Mouse (Mus musculus): Measurements from ENCODE around the gene Rbfox1.
A peak's percentile ranks its signal among the peaks of the same experiment; 100 is the strongest.

Rbfox1 gene

GRCm38 (mm10) chr16:6381572-6381971, 496.4 kb downstream of the Rbfox1 start:
- DNase-seq = no peak

DNA sequence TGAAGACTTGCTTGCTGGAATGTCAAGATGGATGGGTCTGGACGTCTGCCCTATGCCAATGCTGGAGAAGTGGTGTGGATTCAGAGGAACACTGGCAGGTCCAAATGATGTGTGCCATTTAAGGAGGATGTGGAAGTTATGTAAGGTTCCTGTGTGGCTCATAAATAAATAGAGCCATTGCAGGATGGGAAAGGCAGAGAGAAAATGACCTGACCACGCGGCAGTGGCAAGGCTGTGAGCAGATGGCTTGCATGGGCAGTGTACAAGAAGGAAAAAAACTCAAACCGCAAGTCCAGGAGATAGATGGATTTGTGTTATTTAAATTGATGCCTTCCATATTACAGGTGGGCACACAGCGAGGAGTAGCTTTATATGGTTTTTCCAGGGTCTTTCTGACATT, 497.6 kb downstream of the Rbfox1 start:
- peak; percentile 42 to 54 for DNase-seq

GRCm38 (mm10) chr16:6390278-6390930, 505.2 kb downstream of the Rbfox1 start:
- DNase-seq = peak; percentile 45 to 46

- no peak for DNase-seq
Observed at GRCm38 (mm10) chr16:6396676-6397409, 511.7 kb downstream of the Rbfox1 start.

- no peak for DNase-seq
Observed at GRCm38 (mm10) chr16:6397635-6398034, 512.5 kb downstream of the Rbfox1 start.

DNA sequence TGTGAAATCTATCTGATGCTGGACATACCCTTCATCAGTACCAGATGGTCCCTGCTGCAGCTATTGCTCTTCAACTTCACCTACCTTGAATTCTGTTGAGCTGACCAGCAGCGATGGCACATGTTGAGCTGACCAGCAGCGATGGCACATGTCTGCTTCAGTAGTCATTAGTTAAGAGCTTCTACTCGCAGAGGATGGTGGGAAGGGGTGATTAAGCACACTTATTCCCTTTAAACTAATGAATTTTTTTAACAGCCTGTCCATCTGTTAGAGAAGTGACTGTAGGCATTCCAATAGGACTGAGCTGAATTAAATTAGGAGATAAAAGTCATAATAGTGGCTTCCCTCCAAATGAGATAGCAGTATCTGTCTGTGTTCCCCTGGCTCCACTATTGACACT, 517.7 kb downstream of the Rbfox1 start:
- DNase-seq = no peak

DNA sequence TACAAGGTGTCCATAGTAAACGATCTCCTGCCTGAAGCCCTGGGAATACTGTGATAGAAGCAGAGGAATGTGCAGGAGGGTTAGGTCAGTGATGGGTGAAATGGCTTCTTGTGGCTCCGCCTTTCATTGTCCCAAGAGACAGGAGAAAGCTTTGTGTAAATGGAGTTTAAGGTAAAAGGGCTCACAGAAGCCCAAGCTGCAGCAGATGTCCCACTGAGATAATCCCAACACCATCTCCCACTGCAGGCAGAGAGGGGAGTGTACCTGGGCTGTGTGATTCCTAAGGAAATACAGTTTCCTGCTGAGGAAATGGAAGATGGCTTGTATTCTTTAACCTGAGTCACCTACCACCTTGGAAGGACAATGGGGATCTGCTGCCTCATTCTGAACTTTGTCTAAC, 529.7 kb downstream of the Rbfox1 start:
- DNase-seq = no peak

- no peak for DNase-seq
Observed at GRCm38 (mm10) chr16:6421623-6422145, 536.5 kb downstream of the Rbfox1 start.

DNA sequence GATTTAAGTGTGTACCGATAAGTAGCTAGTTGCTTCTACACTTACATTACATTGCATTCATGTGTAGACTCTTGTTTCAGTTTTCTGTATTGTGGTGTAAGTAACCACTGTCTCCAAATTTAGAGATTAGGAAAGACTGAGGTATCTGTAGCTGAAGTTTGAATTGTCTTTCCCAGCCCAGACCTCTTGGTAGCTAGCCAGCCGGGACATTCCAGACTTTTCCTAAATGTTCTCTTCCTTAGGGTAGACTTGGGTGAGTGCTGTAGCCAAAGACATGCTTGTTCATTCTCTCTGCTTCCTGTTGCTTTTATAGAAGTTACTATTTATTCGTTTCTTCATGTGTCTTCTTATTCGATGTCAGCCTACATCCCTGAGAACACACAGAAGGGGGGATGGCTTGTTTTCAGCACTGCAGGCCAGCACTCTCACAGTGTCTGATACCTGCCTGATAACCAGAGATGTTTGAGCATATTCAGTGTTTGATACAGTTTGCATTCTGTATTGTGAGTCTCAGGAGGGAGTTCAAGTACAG, 538.8 kb downstream of the Rbfox1 start:
- DNase-seq = peak; percentile 48 to 61

GRCm38 (mm10) chr16:6424738-6425137, 539.6 kb downstream of the Rbfox1 start:
- peak; percentile 83 to 89 for DNase-seq

DNA sequence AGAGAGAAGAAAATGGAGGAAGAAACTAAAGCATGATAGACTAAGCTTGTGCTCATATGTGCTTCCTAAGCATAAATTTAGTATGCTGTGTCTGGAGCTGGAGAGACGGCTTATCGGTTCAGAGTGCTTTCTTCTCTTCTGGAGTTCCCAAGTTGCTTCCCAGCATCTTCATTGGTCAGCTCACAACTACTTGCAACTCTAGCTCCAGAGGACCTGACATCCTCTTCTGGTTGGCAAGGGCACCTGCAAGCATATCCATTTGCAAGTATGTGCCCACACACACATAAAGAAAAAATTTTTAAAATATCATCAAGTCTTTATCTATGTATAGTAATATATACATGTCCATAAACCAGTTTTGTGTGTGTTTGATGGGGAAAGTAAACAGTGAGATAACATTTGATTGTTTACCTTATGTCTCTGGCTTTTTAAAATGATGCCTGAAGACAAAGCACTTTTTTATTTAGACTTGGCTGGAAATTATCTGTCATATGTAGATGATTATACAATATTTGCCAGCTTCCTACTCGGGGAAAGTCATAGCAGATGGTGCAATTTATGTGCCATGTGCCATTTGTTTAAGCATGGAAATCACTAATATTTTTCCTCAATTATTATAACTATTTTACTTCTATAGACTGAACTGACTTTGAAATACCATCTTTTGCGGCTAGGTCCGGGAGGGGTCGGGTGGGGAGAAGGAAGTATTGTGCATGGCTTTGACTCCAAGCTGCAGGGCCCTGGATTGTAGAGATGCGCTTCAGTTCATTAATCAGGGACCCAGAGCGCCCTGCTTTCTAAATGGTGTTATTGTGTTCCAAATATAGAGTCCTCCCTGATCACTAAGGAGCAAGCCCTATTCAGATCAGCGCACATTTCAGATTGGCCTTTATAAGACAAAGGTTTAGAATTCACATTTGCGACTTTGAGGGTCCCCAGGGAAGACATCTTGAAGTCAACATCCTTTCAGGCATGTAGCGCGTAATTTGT, 542.4 kb downstream of the Rbfox1 start:
- peak; percentile 67 to 68 for DNase-seq

DNA sequence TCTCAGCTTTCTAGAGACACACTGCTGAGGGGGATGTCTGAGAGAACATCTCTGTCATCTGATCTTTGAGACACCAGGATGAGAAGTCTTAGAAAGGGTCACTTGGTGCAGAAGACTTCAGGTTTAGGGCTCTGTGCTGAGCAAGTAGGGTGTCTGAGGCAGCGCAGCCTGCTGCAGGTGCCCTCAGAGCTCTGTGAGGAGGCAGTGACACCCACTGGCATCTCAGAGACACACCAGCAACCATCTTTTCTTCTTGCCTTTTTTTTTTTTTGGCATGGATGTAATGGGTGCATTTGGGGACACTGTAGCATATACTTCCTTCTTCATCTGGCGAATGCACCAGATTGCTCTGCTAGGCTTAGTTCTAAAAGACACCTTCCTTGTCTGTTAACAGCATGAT, 545.8 kb downstream of the Rbfox1 start:
- DNase-seq = peak; percentile 64 to 69

DNA sequence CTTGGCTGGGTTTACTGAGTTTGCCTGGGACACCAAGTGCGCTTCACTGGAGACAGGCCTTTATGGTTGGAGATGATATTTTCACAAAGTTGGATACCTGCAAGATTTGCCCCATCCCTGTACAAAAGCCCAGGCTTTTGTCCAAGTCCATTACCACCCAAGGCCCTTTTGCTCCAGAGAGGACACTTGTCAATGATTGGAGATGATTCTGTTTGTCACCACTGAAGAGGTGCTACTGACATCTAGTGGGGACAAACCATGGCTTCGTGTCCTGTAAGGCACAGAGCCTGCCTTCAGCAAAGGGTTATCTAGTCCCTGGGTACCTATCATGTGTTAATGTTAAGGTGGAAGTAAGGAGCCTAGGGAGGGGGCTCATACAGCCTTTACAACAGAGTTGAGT, 551.3 kb downstream of the Rbfox1 start:
- DNase-seq = peak; percentile 64 to 75

- DNase-seq = no peak
Observed at GRCm38 (mm10) chr16:6448250-6448649, 563.1 kb downstream of the Rbfox1 start.

DNA sequence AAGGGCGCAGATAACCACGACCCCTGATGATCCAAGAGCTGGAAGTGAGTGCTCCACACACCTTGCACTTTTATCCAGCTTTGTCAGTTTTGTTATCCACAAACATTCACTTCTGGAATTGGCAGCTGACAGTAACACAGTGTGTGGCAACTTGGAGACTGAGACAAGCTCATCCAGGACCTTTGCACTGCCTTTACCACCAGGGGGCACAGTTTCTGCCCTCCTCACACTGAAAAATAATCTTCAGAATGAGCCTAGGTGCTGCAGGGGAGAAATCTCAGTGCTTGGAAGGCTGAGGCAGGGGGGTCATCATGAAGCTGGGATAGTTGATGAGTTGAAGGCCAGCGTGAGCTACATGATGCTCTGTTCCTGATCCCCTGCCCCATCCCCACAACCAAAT, 570.2 kb downstream of the Rbfox1 start:
- DNase-seq = no peak

DNA sequence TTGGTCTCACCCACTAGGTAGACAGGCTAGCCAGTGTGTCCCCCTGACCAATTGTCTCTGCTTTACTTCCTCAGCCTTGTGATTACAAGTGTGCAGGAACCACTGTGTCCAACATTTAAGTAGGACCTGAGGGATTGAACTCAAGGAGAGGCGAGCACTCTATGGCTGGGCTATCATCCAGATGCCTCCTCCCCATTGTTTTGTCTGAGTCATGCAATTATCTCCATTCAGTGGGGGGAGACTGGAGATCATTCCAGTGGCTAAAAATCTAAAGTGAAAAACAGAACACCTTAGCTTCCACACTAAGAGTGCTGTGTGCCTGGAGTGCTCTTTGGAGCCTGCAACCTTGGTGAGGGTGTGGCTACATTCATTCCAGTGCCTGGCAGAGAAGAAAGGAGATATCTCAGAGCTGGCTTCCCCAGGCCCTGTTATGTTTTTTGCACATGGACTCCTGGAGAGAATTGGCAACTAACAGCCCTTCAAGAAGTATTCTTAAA, 594.0 kb downstream of the Rbfox1 start:
- peak; percentile 37 to 39 for DNase-seq

GRCm38 (mm10) chr16:6479616-6480410, 594.7 kb downstream of the Rbfox1 start:
- peak; percentile 52 to 56 for DNase-seq

DNA sequence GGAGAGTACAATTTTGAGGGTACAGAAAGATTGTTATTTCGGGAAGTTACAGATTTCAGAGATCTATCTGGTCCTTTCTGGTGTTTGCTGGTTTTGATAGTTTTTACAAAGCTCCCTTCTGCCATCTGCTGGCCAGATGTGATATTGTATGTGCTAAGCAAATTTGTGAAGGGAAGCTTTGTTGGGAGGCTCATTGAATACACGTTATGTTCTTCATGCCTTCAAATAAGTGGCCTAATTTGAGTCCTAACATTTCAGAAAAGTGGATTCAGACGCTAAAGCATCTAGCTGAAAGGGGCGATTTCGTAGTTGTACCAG, 595.2 kb downstream of the Rbfox1 start:
- peak; percentile 74 to 87 for DNase-seq

DNA sequence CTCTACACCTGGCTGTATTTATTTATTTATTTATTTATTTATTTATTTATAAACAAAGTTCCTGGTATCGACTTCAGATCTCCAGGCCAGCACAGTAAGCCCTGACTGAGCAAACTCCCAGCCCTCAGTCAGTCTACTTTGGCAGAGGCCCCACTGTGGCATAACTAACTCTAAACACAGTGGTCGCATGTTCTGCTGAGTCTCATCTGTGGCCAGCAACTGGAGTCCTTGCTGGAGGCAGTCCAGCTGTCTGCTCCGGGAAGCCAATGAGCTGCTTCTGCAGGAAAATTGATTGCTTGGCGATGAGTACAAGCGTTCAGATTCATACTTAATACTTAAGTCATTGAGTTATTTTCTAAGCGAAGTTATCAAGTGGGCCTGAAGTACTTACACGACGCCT, 598.5 kb downstream of the Rbfox1 start:
- peak in 1 of 2 experiments; percentile 27 for DNase-seq

- peak; percentile 44 to 63 for DNase-seq
Observed at GRCm38 (mm10) chr16:6485631-6486030, 600.5 kb downstream of the Rbfox1 start.

GRCm38 (mm10) chr16:6502219-6502618, 617.1 kb downstream of the Rbfox1 start:
- peak; percentile 54 to 56 for DNase-seq
